Mouse (Mus musculus) testis, adult 2 months (tissue): ENCODE data around the gene Cd180. TPM values are rescaled to one million over a fixed set of nuclear protein-coding genes. Genes with fewer than 3 reads are reported as not detected.

Experiments used
- H3K27ac ChIP-seq: fragments of 200-500 bp; 2 replicates; pipeline ENCODE4 v1.5.1; 2012; ENCODE audit warnings: low read depth, low read length; ENCODE audit not compliant: control insufficient read depth, insufficient read depth
- H3K27me3 ChIP-seq: fragments of 200-500 bp; 2 replicates; pipeline ENCODE4 v1.6.1; 2012; ENCODE audit warnings: mild to moderate bottlenecking, low read length, moderate library complexity; ENCODE audit not compliant: control insufficient read depth, insufficient read depth
- H3K36me3 ChIP-seq: fragments of 200-500 bp; 2 replicates; pipeline ENCODE4 v1.6.1; 2012; ENCODE audit warnings: mild to moderate bottlenecking, low read length; ENCODE audit not compliant: control insufficient read depth, insufficient read depth
- H3K4me1 ChIP-seq: fragments of 200-500 bp; 2 replicates; pipeline ENCODE4 v1.6.1; 2012; ENCODE audit warnings: low read length; ENCODE audit not compliant: control insufficient read depth, insufficient read depth
- H3K4me3 ChIP-seq: fragments of 200-500 bp; 2 replicates; pipeline ENCODE4 v1.5.1; 2012; ENCODE audit warnings: low read depth, mild to moderate bottlenecking, low read length, moderate library complexity, mixed read lengths; ENCODE audit not compliant: control insufficient read depth
- CTCF ChIP-seq: fragments of 200-500 bp; IDR thresholded peaks from 2 replicates; pipeline ENCODE4 v1.5.1; 2012; ENCODE audit warnings: low read depth, mild to moderate bottlenecking, inconsistent platforms, low read length, moderate library complexity; ENCODE audit not compliant: control insufficient read depth, insufficient read depth, insufficient replicate concordance
- POLR2A ChIP-seq: fragments of 200-500 bp; IDR thresholded peaks from 2 replicates; pipeline ENCODE4 v1.6.1; 2012; ENCODE audit warnings: low read depth, mild to moderate bottlenecking, inconsistent platforms, low read length, moderate library complexity; ENCODE audit not compliant: control insufficient read depth
- polyA plus RNA-seq: library from polyadenylated mRNA; depleted of rRNA; stranded (reverse); fragments of >200 nt; gene quantifications from 2 replicates; pipeline ENCODE4 v1.2.3, GENCODE M21; 2012; rRNA removed

The Cd180 gene
- 0.17 and 0.18 TPM in 2 replicates for polyA plus RNA-seq

DNA sequence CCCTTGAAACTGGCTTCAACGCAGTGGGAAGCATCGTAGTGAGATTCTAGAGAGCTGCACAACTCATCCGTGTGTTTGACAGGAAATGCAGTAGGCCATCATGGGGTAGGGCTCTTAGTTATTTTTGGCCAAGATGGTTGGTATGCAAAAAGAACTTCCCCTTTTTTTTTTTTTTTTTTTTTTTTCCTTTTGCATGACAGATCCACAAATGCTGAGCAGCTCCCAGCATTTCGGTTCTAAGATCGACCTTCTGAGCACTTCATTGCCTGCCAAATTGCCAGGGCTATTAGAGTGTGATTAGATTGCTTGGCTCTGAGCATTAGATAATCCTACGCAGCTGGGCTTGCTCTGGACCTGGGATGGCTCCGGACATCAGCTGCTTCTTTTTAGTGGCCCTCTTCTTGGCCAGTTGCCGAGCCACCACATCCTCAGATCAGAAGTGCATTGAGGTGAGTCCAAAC is at the start of gene Cd180:
Gene Cd180, plus strand, starts transcription at position 218 of the 461 bp plus-strand sequence.
- H3K4me3 ChIP-seq = no peak within 1 kb of the TSS
- peak within 1 kb of the TSS; percentile 42; the same call in 1 of the 2 replicates for H3K27ac ChIP-seq
- H3K36me3 ChIP-seq = no peaks in the 10 kb centered on the region
- H3K27me3 ChIP-seq = no peaks in the 10 kb centered on the region
- no peaks in the 10 kb centered on the region; the same call in 1 of the 2 replicates for H3K4me1 ChIP-seq
- TF ChIP-seq CTCF (no peak), POLR2A (no peak)

DNA sequence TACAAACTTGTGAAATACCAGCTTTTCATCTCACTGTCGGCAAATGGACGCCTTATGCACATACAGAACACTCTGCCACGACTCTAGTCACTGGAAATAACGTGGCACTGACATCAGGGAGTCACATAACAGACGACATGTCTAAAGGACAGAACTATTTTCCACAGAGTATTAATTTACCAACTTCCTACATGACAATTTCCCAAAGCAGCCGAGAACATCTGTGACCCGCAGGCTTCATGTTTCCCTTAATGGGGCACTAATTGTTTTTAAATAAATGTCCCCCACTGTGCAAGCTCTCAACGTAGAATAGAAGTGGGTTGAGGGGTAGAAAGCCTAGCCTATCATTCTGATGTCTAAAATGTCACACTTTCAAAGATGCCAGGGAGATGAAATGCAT is 49.0 kb upstream of the Cd180 start:
- no peak overlapping the region for H3K27ac ChIP-seq
- H3K27me3 ChIP-seq = no peaks in the 10 kb centered on the region
- H3K4me3 ChIP-seq = no peak overlapping the region
- TF ChIP-seq POLR2A (no peak), CTCF (no peak)
- no peaks in the 10 kb centered on the region for H3K4me1 ChIP-seq
- H3K36me3 ChIP-seq = no peaks in the 10 kb centered on the region

- no peak overlapping the region for H3K27ac ChIP-seq
- TF ChIP-seq CTCF (peak; percentile 33; the same call in 1 of the 2 replicates), POLR2A (no peak)
- no peaks in the 10 kb centered on the region for H3K27me3 ChIP-seq
- no peak overlapping the region for H3K4me3 ChIP-seq
- no peaks in the 10 kb centered on the region for H3K36me3 ChIP-seq
- H3K4me1 ChIP-seq = no peaks in the 10 kb centered on the region
Measured at GRCm38 (mm10) chr13:102644789-102645551, 48.4 kb upstream of the Cd180 start.

DNA sequence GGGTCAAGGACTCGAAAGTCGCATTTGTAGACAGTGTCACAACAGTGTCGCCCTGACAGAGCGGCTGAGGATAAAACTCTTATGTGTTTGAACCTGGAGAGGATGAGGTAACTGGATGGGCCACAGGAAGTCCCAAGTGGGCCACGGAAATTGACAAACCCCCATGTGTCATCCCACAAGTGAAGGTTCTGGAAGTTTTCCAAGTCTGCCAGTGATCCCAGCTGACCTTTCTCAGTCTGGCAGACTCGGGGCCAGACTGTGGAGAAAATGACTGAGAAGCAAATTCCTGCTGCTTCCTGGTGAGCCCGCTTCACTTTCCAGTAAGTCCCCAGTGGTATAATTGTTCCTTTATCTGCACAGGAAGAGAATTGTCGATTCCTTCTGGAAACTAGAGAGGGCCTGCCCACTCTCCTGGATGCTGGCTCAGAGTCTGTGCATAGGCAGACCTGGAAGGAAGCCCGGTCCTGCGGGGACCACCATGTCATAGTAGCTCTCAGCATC is 47.0 kb upstream of the Cd180 start:
- no peak for TF ChIP-seq CTCF
- TF ChIP-seq POLR2A = no peak

DNA sequence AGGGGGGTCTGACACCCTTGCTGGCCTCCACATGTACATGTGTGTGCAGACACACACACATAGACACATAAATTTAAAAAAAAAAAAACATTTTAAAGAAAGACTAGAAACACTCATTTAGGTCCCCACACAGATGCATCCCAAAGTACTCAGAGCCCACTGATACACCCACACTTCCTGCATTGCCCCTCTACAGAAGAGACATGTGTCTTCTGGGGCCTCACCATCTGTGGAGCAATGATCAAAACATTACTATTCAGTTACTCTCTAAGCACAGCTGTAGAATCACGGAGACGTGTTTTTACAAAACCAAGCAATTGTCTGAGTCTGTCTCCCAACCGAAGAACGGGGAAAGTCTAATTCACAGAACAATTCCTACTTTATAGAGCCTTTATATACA is 45.8 kb upstream of the Cd180 start:
- no peak overlapping the region for H3K27ac ChIP-seq

More for the DNA sequence above, 47.0 kb upstream of the Cd180 start:
- Histone ChIP-seq H3K27me3 (no peaks in the 10 kb centered on the region), H3K4me3 (no peak overlapping the region), H3K4me1 (no peaks in the 10 kb centered on the region), H3K27ac (no peak overlapping the region), H3K36me3 (no peaks in the 10 kb centered on the region)

DNA sequence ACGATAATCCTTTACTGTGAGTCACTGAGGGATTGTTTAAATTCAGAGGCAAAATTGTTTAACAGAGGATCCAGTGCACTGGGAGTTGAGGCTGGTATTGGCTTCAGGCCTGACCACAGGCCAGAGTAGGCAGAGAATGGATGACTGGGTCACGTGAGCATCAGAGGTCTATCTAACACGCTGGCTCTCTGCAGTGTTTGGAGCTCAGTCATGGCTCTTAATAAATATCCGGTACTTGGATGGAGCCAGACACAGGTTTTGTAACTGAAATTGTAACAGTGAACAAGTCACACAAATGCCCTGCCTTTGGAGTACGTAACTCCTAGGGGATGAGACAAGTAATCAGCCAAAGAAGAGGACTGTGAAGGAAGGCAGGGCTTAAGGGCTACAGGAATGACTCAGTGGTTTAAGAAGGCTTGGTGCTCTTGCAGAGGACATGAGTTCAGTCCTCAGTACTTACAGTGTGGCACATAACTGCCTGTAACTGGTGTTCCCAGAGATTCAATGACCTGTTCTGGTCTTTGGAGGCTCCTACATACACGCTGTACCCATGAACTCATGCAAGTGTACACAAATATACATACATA is 41.0 kb upstream of the Cd180 start:
- Histone ChIP-seq H3K4me3 (no peak overlapping the region), H3K36me3 (no peaks in the 10 kb centered on the region), H3K27ac (no peak overlapping the region), H3K27me3 (no peaks in the 10 kb centered on the region), H3K4me1 (no peaks in the 10 kb centered on the region)
- TF ChIP-seq CTCF = no peak
- no peak for TF ChIP-seq POLR2A

More for the DNA sequence above, 45.8 kb upstream of the Cd180 start:
- Histone ChIP-seq H3K36me3 (no peaks in the 10 kb centered on the region), H3K4me1 (no peaks in the 10 kb centered on the region), H3K4me3 (no peak overlapping the region), H3K27me3 (no peaks in the 10 kb centered on the region)
- TF ChIP-seq POLR2A (no peak), CTCF (no peak)

DNA sequence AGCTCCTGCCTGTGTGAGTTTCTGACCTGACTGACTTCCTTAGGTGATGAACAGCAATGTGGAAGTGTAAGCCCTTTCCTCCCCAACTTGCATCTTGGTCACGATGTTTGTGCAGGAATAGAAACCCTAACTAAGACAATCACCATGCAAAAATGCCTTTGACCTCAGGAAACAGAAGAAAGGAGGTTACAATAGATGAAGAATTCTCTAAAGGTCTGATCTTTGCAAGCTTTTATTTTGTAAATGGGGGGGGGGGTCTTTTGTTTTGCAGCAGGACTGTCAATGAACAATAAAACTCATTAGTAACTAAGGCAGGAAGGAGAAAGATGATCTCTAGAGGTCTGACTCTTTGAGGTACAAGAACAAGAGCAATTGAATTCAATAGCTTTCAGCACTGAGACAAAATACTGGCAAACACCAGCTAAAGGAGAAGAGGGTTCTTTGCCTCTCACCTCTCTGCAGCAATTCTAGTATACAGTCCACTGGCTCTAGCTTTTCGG is 38.2 kb upstream of the Cd180 start:
- Histone ChIP-seq H3K27ac (no peak overlapping the region), H3K4me3 (no peak overlapping the region), H3K36me3 (no peaks in the 10 kb centered on the region), H3K27me3 (no peaks in the 10 kb centered on the region), H3K4me1 (no peaks in the 10 kb centered on the region)
- TF ChIP-seq CTCF = no peak
- no peak for TF ChIP-seq POLR2A
